Mouse (Mus musculus): ENCODE data around the gene Slc16a14.
A peak's percentile ranks its signal among the peaks of the same experiment; 100 is the strongest.
"Not testable (repeated sequence)": the region's sequence is repeated elsewhere in the genome, so short reads cannot be mapped to it uniquely, and the experiment has no call there.

Slc16a14 gene

GRCm38 (mm10) chr1:84934503-84935333 lies at the start of gene Slc16a14:
Gene Slc16a14, minus strand, starts transcription at chr1:84935134.
- ATAC-seq (ENCODE audit: insufficient number of reproducible peaks, low FRiP score, low TSS enrichment) = peak; percentile 71

DNA sequence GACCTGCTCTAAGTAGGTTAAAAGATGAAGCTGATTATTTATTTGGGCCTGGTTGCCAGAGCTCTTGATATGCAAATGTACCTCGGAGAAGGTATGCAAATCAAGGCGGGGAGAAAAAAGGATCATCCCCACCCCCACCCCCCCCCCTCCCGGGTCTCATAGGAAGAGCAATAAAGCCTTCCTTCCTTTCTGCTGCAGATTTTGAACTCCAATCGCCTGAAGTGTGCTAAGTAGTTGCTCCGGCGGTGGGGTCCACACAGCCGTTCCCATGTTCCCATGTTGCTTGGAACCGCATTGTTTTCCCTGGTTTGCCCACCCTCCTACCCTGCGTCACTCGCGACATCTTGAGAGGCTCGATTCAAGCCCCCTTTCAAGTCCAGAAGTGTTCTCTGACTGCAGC lies 26.8 kb upstream of the Slc16a14 start:
- not testable (repeated sequence) for ATAC-seq (ENCODE audit: insufficient number of reproducible peaks, low FRiP score, low TSS enrichment)

GRCm38 (mm10) chr1:84957713-84958112 lies 22.8 kb upstream of the Slc16a14 start:
- ATAC-seq (ENCODE audit: insufficient number of reproducible peaks, low FRiP score, low TSS enrichment) = not testable (repeated sequence)

GRCm38 (mm10) chr1:84956771-84957170 lies 21.8 kb upstream of the Slc16a14 start:
- not testable (repeated sequence) for ATAC-seq (ENCODE audit: insufficient number of reproducible peaks, low FRiP score, low TSS enrichment)

GRCm38 (mm10) chr1:84952456-84953181 lies 17.7 kb upstream of the Slc16a14 start:
- ATAC-seq (ENCODE audit: insufficient number of reproducible peaks, low FRiP score, low TSS enrichment) = peak; percentile 79

DNA sequence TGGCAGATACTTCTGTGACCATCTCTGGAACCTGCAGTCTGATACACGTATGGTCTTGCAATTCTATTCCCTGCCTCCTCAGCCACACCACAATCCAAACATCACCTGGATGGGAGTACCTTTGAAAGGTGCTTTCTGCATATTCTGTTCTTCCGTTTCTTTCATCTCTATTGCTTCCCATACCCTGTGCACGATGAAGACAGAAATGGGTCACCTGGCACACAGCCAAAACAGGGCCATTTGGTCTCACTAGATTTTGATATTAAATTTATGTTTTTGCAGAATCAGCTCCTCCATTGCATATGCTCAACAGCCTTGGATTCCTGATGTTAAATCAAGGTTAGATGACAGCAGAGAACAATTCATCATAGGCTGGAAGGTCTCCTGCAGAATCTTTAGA lies 16.6 kb upstream of the Slc16a14 start:
- ATAC-seq (ENCODE audit: insufficient number of reproducible peaks, low FRiP score, low TSS enrichment) = peak; percentile 56; the same call in 1 of the 2 replicates

GRCm38 (mm10) chr1:84947390-84947789 lies 12.5 kb upstream of the Slc16a14 start:
- no peak for ATAC-seq (ENCODE audit: insufficient number of reproducible peaks, low FRiP score, low TSS enrichment)

- ATAC-seq (ENCODE audit: insufficient number of reproducible peaks, low FRiP score, low TSS enrichment) = no peak
Observed at GRCm38 (mm10) chr1:84945950-84946349, 11.0 kb upstream of the Slc16a14 start.

GRCm38 (mm10) chr1:84943549-84943948 lies 8.6 kb upstream of the Slc16a14 start:
- no peak for ATAC-seq (ENCODE audit: insufficient number of reproducible peaks, low FRiP score, low TSS enrichment)

- ATAC-seq (ENCODE audit: insufficient number of reproducible peaks, low FRiP score, low TSS enrichment) = no peak
Observed at GRCm38 (mm10) chr1:84942666-84943065, 7.7 kb upstream of the Slc16a14 start.

- no peak for ATAC-seq (ENCODE audit: insufficient number of reproducible peaks, low FRiP score, low TSS enrichment)
Observed at GRCm38 (mm10) chr1:84940322-84940721, 5.4 kb upstream of the Slc16a14 start.

- no peak for ATAC-seq (ENCODE audit: insufficient number of reproducible peaks, low FRiP score, low TSS enrichment)
Observed at GRCm38 (mm10) chr1:84939466-84939865, 4.5 kb upstream of the Slc16a14 start.

DNA sequence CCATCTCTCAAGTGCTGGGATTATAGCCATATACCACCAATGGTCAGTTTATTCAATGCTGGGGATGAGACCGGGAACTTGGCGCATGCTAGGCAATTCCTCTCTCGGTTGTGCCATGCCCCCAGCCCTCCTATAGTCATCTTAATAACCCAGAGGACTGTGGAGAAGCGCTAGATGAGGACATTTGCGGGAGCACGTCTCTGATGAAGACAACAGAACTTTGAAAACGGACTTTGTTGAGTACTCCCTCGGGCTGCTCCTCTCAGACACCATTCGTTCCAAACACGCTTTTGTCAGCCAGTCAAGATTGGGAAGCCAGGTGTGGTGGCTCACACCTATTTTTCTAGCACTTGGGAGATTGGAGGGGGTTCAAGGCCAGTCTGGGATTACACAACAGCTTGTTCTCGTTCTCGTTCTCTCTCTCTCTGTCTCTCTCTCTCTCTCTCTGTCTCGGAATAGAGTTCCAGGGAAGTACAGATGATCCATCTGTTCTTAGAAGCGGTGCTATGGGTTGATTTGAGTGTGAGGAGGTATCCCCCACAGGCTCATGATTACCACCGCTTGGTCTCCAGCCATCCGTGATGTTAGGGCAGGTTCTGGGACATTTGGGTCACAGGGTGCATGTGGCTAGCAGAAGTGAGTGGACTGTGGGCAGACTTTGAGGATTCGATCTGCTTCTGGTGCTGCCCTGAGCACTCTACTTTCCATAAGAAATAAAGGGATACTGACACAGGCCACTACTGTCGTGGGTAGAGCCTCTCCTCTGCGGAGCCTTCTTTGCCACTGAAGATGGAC lies 2.0 kb upstream of the Slc16a14 start:
- ATAC-seq (ENCODE audit: insufficient number of reproducible peaks, low FRiP score, low TSS enrichment) = no peak

GRCm38 (mm10) chr1:84935668-84936067 lies 734 bp upstream of the Slc16a14 start:
- peak; percentile 63 for ATAC-seq (ENCODE audit: insufficient number of reproducible peaks, low FRiP score, low TSS enrichment)

GRCm38 (mm10) chr1:84934151-84934502 lies 807 bp downstream of the Slc16a14 start:
- 0 out of 2 replicates have a peak, but pooled peaks have one; percentile 1 for ATAC-seq (ENCODE audit: insufficient number of reproducible peaks, low FRiP score, low TSS enrichment)

GRCm38 (mm10) chr1:84933472-84934150 lies 1.3 kb downstream of the Slc16a14 start:
- ATAC-seq (ENCODE audit: insufficient number of reproducible peaks, low FRiP score, low TSS enrichment) = peak; percentile 19; the same call in 1 of the 2 replicates

- ATAC-seq (ENCODE audit: insufficient number of reproducible peaks, low FRiP score, low TSS enrichment) = no peak
Observed at GRCm38 (mm10) chr1:84925599-84925998, 9.3 kb downstream of the Slc16a14 start.

GRCm38 (mm10) chr1:84924134-84924533 lies 10.8 kb downstream of the Slc16a14 start:
- no peak for ATAC-seq (ENCODE audit: insufficient number of reproducible peaks, low FRiP score, low TSS enrichment)

DNA sequence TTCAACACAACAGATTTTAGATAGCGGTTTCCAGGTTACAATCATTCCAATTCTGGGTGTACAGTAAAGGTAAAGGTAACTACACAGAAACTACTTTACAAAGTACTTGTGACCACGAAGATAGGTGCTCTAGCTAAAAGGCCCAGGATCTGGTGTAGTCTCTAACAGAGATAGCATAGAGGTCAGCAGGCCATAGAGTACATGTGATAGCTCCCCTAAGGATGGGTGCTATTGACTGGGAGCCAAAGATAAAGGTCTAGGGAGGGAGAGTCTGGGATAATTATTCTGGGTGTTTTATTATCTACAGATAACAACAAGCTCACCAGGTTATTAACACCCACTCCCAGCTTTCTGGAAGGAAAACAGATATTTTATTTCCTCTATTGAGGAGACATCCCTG lies 11.5 kb downstream of the Slc16a14 start:
- ATAC-seq (ENCODE audit: insufficient number of reproducible peaks, low FRiP score, low TSS enrichment) = no peak

- no peak for ATAC-seq (ENCODE audit: insufficient number of reproducible peaks, low FRiP score, low TSS enrichment)
Observed at GRCm38 (mm10) chr1:84918865-84919264, 16.1 kb downstream of the Slc16a14 start.

All from cerebellum, adult (tissue).